Mouse (Mus musculus) Patski (cell line): Measurements from ENCODE around the gene Selenos. TPM values are rescaled to one million over a fixed set of nuclear protein-coding genes. Genes with fewer than 3 reads are reported as not detected.

Source experiments
- ATAC-seq: fragments of 100-300 bp; one replicate; pipeline ENCODE4 v1.8.0; 2021
- CTCF ChIA-PET: fragments of 350-600 bp; sonication (Branson Sonifier 250); formaldehyde crosslinking; loops from one replicate; lab custom pipeline; 2022; ENCODE audit warnings: inconsistent platforms; lab: Charles Lee
- POLR2A ChIA-PET: fragments of 350-600 bp; sonication (Branson Sonifier 250); formaldehyde crosslinking; loops from one replicate; lab custom pipeline; 2022; ENCODE audit warnings: antibody characterized with exemption, inconsistent platforms; lab: Charles Lee
- DNase-seq: peaks from one replicate; pipeline ENCODE4 v3.0.0-alpha.2; 2011; ENCODE audit warnings: low read depth, low spot score
- H3K27me3 ChIP-seq: fragments of 371-371 bp; one replicate; pipeline ENCODE4 v1.5.1; 2021
- CTCF ChIP-seq: fragments of 100-300 bp; IDR thresholded peaks from one replicate; pipeline ENCODE4 v1.5.1; 2021
- in situ Hi-C: fragments of 300-500 bp; cut with MboI; formaldehyde crosslinking; loops from 3 replicates; pipeline ENCODE4 v1.11.1; 2018; ENCODE audit warnings: low pct_unique_long_range_greater_than_20kb, mixed read lengths
- polyA plus RNA-seq: library from polyadenylated mRNA; unstranded; gene quantifications from one replicate; pipeline ENCODE4 v1.2.3, GENCODE M21; 2021

Gene Selenos
- polyA plus RNA-seq, 1 experiment from 2014 or later = 95.1 TPM

DNA sequence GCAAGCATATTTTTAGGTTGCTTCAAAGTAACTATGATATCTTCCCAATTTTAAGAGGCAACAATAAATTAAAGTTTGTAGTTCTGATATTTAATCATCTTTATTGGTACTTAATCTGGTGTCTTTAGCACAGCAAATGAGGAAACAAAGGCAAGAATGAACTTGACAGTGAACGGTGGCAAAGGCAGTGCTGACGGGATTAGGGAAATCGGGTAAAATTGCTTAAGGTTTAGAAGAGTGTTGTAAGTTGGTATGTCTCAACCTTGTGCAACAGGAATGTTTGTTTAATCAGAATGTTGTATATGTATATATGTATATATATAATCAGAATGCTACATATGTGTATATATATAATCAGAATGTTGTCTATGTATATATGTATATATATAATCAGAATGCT, 54.7 kb downstream of the Selenos start:
- no peak for TF ChIP-seq CTCF
- ChIA-PET CTCF (no interaction called here), POLR2A (no interaction called here)
- DNase-seq (no peak), ATAC-seq (no peak)
- H3K27me3 ChIP-seq = no peaks in the 10 kb centered on the region
- in situ Hi-C loops = no loop called here

DNA sequence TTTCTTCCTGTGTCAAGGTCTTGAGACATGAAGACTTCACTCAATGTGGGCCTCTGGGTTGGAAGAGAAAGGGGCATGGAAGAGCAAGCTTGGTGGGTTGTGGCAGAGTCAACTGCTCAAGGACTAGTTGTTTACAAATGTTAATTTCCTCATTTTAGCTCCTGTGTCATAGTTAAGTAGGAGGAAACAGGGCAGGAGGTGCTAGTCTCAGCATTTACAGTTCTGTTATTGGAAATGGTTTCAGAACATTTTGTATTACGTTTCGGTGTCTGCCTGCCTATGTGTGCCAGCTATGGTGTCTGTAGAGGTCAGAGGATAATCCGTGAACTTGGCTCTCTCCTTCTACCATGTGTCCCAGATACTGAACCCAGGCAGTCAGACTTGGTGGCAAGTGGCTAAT, 56.2 kb downstream of the Selenos start:
- DNase-seq (no peak), ATAC-seq (no peak)
- in situ Hi-C loops = no loop called here
- TF ChIP-seq CTCF = no peak
- POLR2A ChIA-PET = interaction anchor here (0.5 kb wide), 1 partner anchor 72 kb away, joined by 3 read pairs; no protein-coding TSS in a partner anchor
- CTCF ChIA-PET = interaction anchor here (1.2 to 1.4 kb wide), 2 partner anchors 8 to 14 kb away, joined by 3 to 4 read pairs; no protein-coding TSS in a partner anchor
- H3K27me3 ChIP-seq = no peaks in the 10 kb centered on the region

DNA sequence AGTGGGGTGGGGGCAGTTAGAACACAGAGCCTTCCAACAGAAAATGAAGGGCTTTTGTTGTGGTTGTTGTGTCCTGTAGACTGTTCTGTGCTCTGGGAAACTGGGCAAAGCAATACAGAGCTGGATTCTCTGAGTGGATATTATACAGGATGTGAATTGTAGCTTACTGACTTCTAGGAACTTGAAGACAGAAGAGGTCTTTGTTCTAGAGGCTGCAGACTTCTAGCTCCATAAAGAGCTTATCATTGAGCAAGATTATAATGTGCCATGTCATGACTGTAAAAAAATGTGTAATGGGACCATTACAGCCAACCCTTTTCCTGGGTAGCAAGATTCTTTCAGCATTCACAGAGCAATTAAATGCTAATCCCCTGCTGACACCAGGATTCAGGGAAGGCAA, 56.7 kb downstream of the Selenos start:
- no peak for TF ChIP-seq CTCF
- peak; percentile 57 for ATAC-seq
- CTCF ChIA-PET = interaction anchor here (1.2 to 1.4 kb wide), 2 partner anchors 8 to 14 kb away, joined by 3 to 4 read pairs; no protein-coding TSS in a partner anchor
- in situ Hi-C loops = no loop called here
- DNase-seq = peak; percentile 15
- H3K27me3 ChIP-seq = no peaks in the 10 kb centered on the region
- POLR2A ChIA-PET = interaction anchor here (0.5 kb wide), 1 partner anchor 72 kb away, joined by 3 read pairs; no protein-coding TSS in a partner anchor

DNA sequence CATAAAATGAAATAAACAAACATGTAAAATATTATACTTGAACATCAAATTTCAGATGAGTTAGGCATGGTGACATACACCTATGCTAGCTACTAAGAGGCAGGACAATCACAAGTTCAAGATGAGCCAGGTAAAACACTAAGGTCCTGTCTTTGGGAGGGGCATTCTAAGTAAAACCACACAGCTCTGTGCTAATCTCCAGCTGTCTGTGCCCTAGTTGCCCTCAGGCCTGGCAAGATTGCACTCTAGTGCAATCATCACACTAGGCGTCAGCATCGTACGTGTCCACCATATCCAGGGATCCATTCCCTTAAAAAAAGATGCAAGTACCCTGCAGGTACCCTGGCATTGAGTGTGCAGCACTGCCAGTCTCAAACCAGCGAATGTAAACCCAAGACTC, 57.9 kb downstream of the Selenos start:
- POLR2A ChIA-PET = no interaction called here
- TF ChIP-seq CTCF = no peak
- ATAC-seq (no peak), DNase-seq (no peak)
- H3K27me3 ChIP-seq = no peaks in the 10 kb centered on the region
- in situ Hi-C loops = no loop called here
- CTCF ChIA-PET = interaction anchor here (0.6 kb wide), 1 partner anchor 146 kb away, joined by 3 read pairs; no protein-coding TSS in a partner anchor

DNA sequence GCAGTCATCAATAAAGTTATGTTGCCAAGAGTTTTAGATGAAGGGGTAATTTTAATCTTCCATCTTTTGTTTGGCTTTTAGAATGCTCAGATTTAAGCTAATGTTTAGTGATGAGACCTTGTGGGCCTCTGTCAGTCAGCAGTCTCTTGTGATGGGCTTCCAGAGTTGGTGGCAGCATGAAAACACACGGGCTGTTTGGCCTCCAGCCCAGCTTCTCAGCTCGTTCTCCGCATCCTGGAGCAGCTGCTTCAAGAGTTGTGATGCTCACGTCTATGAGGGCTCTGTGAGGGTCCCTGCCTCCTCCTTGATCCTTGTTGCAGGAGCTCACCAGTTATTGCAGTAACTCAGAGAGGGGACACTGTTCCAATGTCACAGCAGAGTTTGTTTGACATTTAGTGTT, 58.9 kb downstream of the Selenos start:
- in situ Hi-C loops = no loop called here
- ATAC-seq = no peak
- ChIA-PET POLR2A (no interaction called here), CTCF (no interaction called here)
- TF ChIP-seq CTCF = no peak
- DNase-seq = no peak
- no peaks in the 10 kb centered on the region for H3K27me3 ChIP-seq

DNA sequence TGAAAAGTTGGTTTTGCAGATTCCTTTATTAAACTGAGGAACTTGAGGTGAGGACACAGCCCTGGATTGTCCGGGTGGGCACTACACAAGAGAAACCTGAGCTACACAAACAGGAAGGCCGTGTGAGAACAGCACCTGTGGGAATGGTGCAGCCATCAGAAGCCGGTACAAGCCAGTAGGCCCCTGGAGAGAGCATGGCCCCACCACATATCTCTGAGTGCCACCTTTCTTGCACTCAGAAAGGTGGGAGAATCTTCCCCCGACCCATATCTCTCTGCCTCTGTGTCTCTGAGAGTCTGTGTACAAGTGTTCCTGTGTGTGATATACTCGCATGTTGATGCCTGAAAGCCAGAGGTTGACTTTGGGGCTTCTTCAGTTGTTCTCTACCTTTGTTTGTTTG, 59.4 kb downstream of the Selenos start:
- H3K27me3 ChIP-seq = no peaks in the 10 kb centered on the region
- ChIA-PET CTCF (no interaction called here), POLR2A (no interaction called here)
- in situ Hi-C loops = no loop called here
- TF ChIP-seq CTCF = no peak
- DNase-seq (no peak), ATAC-seq (no peak)

Other genes with a start within 250 kb of the Selenos start
- gene Pcsk6, start 217.9 kb upstream of the Selenos start, polyA plus RNA-seq = 3.0 TPM
- gene Gm45213, start 36.0 kb upstream of the Selenos start, polyA plus RNA-seq = not detected
- 54.6 TPM for gene Snrpa1, start 20.6 kb upstream of the Selenos start, polyA plus RNA-seq
- gene Chsy1, start 29.9 kb downstream of the Selenos start, polyA plus RNA-seq = 15.1 TPM